Mouse (Mus musculus): ENCODE results near the gene Gatad2b. TPM values are rescaled to one million over a fixed set of nuclear protein-coding genes. Genes with fewer than 3 reads are reported as not detected.
"Not testable (repeated sequence)": the region's sequence is repeated elsewhere in the genome, so short reads cannot be mapped to it uniquely, and the experiment has no call there.

Gene Gatad2b
- total RNA-seq (2021): 10 to 100 TPM; 36.1 to 50.1 TPM
- long read RNA-seq, experiment 1, partial matches to known transcripts: 0 of 4 reads
- long read RNA-seq, experiment 1, other reads (novel, unspliced or antisense): 4 of 4 reads
- long read RNA-seq, experiment 2, partial matches to known transcripts: 0 of 5 reads
- long read RNA-seq, experiment 2, other reads (novel, unspliced or antisense): 5 of 5 reads

DNA sequence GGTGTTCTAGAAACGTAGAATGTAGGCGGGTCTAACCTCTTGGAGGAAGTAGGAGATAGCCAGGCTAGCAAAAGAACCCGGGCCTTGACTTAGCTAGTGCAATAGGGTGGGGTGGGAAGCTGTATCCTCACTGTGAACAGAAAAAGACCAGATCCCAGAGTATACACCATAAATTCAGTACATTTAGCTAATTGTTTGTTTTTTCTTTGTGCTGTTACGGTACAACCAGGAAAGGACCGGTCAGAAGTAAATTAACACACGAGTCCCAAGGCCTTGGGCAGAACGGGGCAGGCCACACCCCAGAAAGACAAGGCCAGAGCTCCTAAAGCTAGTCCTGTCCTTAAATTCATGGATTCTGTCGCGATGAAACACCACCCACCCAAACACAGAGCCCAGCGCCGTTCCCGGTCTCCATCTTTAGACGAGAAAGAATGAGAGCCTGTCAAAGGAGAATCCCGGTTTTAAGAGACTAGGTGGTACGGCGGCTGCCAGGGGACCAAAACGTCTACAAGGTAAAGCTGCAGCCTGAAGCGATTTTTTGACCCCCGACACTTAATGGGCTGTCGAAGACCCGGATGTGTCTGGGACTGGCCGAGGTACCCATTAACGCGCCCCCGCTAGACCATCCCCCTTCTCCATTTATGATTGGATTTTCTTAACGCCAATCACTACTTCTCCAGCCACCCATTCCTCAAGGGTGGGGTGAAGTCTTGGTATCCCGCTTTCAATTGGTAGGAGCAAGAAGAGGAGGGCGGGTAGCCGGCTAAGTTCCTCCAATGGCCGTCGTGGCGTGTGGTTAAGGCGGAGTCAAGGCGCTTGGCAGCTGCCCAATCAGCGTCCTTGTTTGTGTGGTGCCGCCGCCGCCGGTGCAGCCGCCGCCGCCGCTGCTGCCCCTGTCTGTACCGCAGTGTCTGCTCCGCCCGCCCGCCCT lies at the start of gene Gatad2b:
Gene Gatad2b (plus strand): TSS at position 834 of the 931 bp plus-strand sequence.
- intact Hi-C loops (cut with DNase I): no loop called here
- peak; percentile 97 to 98 for DNase-seq

DNA sequence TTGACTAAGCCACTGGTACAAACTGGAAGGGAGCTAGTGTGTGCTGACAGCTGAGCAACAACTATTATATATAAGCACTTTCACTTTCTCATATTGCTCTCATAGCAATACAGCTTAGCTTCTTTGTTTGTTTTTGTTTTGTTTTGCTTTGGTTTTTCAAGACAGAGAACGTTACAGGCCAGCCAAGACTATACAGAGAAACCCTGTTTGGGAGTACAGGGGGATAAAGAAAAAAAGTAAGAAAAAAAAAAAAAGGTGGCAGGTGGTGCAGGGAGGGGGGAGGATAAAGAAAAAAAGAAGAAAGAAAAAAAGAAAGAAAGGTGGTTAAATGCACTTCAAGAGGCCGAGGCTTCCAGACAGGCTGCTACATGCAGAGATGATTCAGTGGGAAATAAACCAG lies 47.6 kb upstream of the Gatad2b start:
- no peak for DNase-seq
- intact Hi-C loops (cut with DNase I): no loop called here

DNA sequence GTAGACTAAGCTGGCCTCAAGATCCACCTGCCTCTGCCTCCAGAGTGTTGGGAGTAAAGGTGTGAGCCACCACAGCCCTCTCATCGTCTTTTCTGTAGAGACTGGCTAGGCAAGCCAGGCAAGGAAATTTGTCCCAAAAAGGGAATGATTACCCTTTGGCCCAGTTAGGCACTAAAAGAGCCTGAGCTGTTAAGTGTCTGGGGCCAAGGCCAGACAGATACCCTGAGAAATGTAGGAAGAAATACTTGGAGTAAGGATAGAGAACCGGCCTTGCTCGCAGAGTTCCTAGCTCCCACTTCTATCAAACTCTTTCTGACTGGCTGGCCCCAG lies 45.4 kb upstream of the Gatad2b start:
- no peak for DNase-seq
- intact Hi-C loops (cut with DNase I): no loop called here

DNA sequence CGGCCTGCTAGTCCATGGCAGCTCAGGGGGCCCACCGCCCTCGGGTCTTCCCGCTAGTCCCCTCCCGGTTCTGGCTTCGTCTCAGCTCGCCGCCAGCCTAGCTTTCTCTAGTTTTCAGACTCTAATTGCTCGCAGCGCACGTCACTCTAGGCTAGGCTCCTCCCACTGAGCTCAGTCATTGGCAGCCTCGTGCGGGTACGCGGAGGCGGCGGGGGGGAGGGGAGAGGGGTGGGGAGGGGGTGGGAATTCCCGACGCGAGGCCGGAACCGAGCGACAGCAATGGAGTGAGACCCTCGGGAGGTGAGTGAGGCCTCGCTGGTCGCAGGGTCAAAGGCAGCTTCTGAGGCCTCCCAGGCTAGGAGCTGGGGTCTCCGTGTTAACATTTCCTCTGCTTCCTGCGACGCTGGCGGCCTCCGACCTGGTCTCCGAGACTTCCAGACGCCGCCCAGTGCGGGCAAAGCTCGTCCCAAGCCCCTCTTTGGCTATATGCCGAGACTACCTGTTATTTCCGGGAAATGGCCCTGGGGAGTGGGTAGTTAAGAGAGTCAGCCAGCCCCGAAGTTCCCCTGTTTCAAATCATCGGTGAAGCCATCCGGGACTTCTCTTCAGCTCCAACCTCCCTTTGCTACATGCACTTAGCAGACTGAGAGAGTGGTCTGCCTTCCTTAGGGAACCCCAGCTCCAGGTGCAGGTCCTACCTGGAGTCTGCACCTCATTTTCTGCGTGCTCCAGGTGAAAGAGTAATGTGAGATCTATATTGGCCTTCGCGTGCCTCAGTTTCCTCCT lies 44.8 kb upstream of the Gatad2b start, which contains the start of gene Slc39a1:
Gene Slc39a1 (plus strand): TSS at position 213 of the 786 bp plus-strand sequence.
- intact Hi-C loops (cut with DNase I): no loop called here
- DNase-seq: peak; percentile 88 to 91

DNA sequence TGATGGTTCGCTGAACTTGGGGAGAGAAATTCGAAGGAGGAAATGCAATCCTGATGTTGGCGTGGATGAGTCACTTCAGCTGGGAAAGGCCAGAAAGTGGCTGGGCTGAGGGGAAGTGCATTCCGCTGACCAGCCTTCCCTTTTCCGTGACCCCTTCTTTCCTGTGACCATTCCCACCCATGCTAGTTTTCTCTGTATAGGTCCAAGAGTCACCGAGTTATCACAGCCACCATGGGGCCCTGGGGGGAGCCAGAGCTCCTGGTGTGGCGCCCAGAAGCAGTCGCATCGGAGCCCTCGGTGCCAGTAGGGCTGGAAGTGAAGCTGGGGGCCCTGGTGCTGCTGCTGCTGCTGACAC lies 44.3 kb upstream of the Gatad2b start:
- intact Hi-C loops (cut with DNase I): no loop called here
- DNase-seq: no peak

DNA sequence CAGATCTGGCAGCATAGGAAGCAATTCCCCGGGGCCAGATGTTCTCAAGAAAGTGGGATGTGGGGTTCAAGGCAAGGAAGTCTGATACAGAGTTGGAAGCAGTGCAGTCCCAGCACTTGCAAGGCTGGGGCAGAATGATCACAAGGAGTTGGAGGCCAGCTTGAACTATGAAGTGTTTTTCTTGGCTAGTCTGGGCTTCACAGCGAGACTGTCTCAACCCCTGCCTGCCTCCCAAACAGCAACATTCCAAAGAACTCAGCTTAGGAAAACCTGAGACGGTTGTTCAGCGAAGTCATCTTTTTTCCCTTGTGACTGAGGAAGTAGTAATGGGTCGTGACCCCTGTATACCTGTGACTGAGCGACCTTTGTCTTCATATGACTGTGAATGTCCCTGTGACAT lies 42.2 kb upstream of the Gatad2b start:
- intact Hi-C loops (cut with DNase I): no loop called here
- DNase-seq: no peak

DNA sequence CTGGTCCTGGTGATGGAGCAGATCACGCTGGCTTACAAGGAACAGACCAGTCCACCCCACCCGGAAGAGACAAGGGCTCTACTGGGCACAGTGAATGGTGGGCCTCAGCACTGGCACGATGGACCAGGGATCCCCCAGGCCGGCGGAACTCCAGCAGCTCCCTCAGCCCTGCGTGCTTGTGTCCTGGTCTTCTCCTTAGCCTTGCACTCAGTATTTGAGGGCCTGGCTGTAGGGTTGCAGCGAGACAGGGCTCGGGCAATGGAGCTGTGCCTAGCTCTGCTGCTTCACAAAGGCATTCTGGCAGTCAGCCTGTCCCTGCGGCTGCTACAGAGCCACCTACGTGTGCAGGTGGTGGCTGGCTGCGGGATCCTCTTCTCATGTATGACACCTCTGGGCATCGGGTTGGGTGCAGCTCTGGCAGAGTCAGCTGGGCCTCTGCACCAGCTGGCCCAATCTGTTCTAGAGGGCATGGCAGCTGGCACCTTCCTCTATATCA lies 41.2 kb upstream of the Gatad2b start:
- DNase-seq; intact Hi-C loops (cut with DNase I): not testable (repeated sequence)

DNA sequence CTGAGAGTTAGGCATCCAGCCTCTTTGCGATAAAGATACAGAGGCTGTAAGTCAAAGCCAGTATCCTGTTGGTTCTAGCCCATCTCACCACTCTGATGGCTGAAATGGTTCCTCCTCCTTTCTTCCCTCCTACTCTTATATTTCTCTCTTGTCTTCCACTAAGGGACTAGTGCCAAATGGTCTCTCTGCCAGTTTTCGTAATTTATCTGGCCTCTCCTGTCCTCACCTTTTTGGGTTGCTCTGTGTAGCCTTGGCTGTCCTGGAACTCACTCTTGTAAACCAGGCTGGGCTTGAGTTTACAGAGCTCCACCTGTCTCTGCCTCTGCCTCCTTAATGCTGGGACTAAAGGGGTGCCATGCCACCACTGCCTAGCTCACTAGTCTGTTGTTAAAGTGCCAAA lies 40.3 kb upstream of the Gatad2b start:
- DNase-seq; intact Hi-C loops (cut with DNase I): not testable (repeated sequence)

DNA sequence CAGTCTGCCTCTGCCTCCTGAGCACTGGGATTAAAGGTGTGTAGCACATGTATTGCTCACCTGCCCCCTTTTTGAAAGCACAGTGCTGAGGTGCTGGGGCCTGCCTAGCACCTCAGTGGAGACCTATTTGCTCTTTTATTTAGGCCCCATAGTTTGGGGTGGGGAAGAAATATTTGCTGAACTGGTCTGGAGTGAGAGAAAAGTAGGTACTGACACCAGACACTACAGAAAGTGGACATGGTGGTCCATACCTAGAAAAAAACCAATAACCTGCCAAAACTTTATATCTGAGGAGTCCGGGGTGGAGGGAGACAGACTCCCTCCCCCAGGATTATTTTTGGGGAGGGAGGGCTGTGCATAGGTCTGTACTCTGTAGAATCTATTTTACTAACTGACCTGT lies 39.8 kb upstream of the Gatad2b start:
- intact Hi-C loops (cut with DNase I); DNase-seq: not testable (repeated sequence)

DNA sequence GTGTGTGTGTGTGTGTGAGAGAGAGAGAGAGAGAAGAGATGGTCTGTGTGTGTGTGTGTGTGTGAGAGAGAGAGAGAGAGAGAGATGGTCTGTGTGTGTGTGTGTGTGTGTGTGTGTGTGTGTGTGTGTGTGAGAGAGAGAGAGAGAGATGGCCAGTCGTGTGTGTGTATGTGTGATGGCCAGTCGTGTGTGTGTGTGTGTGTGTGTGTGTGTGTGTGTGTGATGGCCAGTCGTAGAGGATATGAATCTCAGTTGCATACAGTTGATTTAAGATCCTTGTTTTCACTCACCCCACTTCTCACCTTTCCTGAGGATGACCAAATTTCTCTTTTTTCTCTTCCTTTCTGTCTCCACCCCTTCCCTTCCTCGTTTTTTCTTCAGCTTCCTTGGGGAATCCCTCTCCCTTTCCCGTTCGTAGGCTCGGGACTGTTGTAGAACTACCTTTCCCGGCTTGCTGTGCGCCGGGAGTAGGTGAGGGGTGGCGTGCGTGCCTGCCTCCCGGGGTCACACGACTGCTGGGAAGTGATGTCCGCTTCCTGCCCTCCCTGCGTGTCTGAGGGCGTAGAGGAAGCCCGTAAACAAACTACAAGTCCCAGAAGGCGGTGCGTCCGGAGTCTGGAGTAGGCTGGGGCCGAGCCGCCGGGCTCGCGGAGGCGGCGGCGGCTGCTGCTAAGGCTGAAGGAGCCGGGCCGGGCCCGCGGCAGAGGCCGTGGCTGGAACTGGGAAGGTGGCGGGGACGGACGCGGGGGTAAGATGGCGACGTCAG lies 39.1 kb upstream of the Gatad2b start, which contains the start of gene Crtc2:
Gene Crtc2 (plus strand): TSS at position 511 of the 766 bp plus-strand sequence.
- DNase-seq: peak; percentile 86 to 94
- intact Hi-C loops (cut with DNase I): no loop called here

DNA sequence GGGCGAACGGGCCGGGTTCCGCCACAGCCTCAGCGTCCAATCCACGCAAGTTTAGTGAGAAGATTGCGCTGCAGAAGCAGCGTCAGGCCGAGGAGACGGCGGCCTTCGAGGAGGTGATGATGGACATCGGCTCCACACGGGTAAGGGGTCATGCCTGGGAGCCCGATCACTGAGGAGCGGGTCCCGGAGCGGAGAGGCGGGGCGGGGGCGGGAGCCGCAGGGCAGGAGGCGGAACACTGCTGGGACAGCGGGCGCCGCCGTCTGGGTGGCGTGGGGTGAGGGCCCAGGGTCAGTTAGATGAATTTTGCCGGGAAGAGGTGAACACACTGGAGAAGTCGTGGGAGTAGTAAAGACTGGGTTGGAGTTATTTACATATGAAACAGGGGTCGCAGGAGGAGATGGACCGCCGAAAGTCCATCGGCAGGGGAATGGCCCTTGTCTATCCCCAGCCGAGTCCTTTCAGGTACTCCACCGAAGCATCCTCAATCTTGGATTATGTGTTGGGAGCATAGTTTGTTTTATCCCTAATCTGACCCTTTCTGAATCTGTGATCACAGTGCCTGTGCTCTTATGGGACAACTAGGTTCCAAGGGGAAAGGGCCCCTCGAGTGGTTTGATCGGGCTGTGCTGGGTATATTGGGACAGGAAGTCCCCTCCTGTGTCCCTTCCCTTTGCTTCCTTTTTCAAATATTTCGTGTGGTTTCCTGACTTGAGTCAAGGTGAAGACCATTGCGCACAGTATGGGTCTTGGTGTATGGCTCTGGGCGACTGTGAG lies 38.4 kb upstream of the Gatad2b start:
- no peak for DNase-seq
- intact Hi-C loops (cut with DNase I): no loop called here

DNA sequence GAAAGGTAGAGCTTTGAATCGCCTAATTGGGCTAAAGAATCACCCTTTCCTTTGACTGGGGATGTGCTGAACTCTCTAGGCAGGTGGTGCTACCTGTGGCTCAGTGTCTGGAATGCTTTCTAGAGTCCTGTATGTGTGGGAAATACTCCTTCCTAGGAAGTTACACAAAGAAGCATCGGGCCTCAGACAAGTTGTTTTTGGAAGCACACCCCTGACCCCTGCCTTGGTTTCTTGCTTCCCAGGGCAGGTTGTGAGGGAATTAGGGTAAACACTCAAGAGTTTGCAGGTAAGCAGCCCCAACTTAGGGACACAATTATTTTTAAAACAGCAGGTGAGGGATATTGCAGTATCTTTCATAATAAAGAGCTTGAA lies 37.8 kb upstream of the Gatad2b start:
- DNase-seq: no peak
- intact Hi-C loops (cut with DNase I): no loop called here

DNA sequence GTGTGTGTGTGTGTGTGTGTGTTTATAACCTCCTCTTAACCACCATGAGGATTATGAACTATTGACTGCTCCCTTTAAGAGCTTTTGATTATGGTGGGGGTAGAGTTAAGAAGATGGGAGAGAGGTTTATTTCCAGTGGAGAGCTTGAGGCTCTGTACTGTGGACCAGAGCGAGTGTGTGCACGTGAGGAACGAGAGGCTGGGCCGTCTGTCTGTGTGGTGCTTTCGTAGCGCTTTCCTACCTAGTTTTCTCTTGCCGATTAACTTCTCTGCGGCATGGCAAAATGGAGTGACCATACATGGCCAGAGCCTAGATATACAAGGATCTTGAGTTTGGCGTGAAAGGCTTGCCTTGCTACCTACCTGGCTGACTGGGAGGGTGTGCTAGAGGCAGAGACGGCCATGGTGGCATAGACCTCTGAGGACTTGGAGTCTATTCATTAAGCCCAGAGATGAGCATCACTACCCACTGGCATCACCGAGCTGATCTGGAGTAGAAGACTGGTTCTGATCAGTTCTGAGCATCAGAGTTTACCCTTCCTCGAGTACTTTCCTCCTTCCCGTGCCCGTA lies 37.1 kb upstream of the Gatad2b start:
- DNase-seq: no peak
- intact Hi-C loops (cut with DNase I): no loop called here

DNA sequence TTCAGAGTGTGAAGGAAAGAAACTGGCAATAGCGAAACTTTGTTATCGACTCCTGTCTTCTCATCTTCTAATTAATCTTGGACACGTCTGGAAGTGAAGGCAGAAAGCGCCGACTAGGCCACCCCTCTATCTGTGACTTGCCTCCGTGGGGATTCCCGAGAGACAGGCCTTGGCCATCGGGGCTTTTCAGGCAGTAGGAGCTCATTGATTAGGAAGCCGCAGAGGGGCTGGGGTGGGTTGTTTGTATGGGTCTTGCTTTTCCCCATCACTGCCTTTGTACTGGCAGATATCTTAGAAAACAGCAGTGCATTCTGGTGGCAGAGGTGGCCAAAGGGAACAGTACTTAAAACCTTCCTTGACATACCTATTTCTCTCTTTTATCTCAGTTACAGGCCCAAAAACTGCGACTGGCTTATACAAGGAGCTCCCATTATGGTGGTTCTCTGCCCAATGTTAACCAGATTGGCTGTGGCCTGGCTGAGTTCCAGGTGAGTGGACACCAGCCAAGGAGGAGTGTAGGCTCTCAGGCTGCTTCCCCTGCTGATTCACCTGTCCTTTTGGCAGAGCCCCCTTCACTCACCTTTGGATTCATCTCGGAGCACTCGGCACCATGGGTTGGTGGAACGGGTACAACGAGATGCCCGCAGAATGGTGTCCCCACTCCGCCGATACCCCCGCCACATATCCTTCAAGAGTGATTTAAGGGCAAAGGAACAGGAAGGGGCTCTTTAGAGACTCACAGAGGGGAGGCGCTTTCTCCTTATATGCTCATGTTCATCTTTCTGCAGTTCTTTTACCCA lies 36.0 kb upstream of the Gatad2b start:
- DNase-seq: no peak
- intact Hi-C loops (cut with DNase I): no loop called here

DNA sequence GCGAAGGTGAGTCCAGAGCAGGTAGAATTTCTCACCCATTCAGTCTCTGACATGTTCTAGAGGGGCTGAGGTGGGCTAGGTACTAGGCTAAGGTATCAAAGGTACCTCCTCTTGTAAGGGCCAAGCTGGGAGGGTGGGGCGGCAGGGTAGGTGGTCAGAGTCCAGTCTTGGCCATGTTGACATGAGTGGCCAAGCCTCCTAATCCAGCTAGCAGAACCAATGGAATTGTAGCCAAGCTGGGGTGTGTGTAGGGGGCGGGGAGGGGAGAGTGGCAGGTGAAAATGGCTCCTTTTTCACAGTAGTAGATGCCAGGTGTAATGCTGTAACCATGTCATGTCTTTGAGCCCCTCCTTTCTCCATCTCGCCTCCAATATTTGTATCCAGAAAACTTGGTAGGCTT lies 34.5 kb upstream of the Gatad2b start:
- intact Hi-C loops (cut with DNase I): no loop called here
- DNase-seq: no peak

DNA sequence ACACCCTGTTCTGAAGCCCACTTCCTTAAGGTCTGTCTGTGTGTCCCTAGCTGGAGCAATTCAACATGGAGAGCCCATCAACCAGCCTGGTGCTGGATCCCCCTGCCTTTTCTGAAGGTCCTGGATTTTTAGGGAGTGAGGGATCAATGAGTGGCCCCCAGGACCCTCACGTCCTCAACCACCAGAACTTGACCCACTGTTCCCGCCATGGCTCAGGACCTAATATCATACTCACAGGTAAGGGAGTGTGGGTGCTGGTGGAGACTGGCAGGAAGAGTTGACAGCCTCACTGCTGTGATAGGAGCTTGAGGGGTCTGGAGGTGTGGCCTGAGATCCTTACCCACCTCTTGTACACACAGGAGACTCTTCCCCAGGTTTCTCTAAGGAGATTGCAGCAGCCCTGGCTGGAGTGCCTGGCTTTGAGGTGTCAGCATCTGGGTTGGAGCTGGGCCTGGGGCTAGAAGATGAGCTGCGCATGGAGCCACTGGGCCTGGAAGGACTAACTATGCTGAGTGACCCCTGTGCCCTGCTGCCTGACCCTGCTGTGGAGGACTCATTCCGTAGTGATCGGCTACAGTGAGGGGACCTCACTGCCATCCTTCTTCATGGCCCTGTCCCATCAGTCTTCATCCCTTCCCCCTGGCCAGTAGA lies 29.7 kb upstream of the Gatad2b start:
- intact Hi-C loops (cut with DNase I): no loop called here

DNA sequence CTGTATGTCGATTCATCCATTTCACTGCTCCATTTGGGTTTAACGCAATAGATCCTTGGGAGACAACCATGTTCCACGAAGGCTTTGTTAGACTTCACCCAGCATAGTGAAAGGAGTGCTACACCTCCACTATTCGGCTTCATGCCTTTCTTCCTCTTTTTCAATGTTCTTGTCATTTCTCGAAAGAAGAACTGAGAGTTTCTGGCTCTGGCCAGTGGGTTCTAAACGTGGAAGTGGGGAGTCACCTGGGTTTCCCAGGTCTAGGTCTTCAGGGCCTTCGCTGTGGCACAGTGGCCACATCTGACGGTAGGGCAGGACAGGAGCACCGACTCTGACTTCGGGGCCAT lies 28.3 kb upstream of the Gatad2b start:
- intact Hi-C loops (cut with DNase I): loop anchor here (2.0 to 5.0 kb wide), 2 partner anchors 44 to 108 kb away; no protein-coding TSS in a partner anchor
- DNase-seq: no peak

More for the DNA sequence above, 29.7 kb upstream of the Gatad2b start:
- DNase-seq: no peak

Measured in gastrocnemius, postnatal 36 days (tissue).